Mouse (Mus musculus): Measurements from ENCODE around the gene Ccdc182. TPM values are rescaled to one million over a fixed set of nuclear protein-coding genes. Genes with fewer than 3 reads are reported as not detected.
A peak's percentile ranks its signal among the peaks of the same experiment; 100 is the strongest.

Ccdc182 gene
- not detected in 2 replicates for polyA plus RNA-seq (2012; ENCODE audit: insufficient read depth, insufficient read length, missing spikeins)

- Histone ChIP-seq H3K27ac (ENCODE audit: insufficient read depth, low read depth, low read length) (no peak within 1 kb of the TSS), H3K4me1 (ENCODE audit: control insufficient read depth, insufficient read depth, low read length) (no peaks in the 10 kb centered on the region), H3K4me3 (ENCODE audit: insufficient read depth, low read length) (no peak within 1 kb of the TSS)
- TF ChIP-seq POLR2A (IDR thresholded peaks at IDR 0.05; ENCODE audit: borderline replicate concordance, low read depth, low read length) (no peak), CTCF (IDR thresholded peaks at IDR 0.05; ENCODE audit: low read depth, low read length) (no peak)
Observed at GRCm38 (mm10) chr11:88293631-88294393, at the start of gene Ccdc182. Gene Ccdc182 (plus strand): TSS chr11:88294058.

- H3K4me1 ChIP-seq (ENCODE audit: control insufficient read depth, insufficient read depth, low read length): 0 out of 2 replicates have a peak, but pooled peaks cover 3% of the 10 kb centered on the region
- TF ChIP-seq CTCF (IDR thresholded peaks at IDR 0.05; ENCODE audit: low read depth, low read length) (no peak), POLR2A (IDR thresholded peaks at IDR 0.05; ENCODE audit: borderline replicate concordance, low read depth, low read length) (no peak)
- H3K27ac ChIP-seq (ENCODE audit: insufficient read depth, low read depth, low read length): no peak overlapping the region
- H3K4me3 ChIP-seq (ENCODE audit: insufficient read depth, low read length): no peak overlapping the region
Observed at GRCm38 (mm10) chr11:88245581-88246170, 48.2 kb upstream of the Ccdc182 start.

- peaks cover 7% of the 10 kb centered on the region for H3K4me1 ChIP-seq (ENCODE audit: control insufficient read depth, insufficient read depth, low read length)
- TF ChIP-seq POLR2A (IDR thresholded peaks at IDR 0.05; ENCODE audit: borderline replicate concordance, low read depth, low read length): no peak
- H3K4me3 ChIP-seq (ENCODE audit: insufficient read depth, low read length): no peak overlapping the region
- no peak overlapping the region for H3K27ac ChIP-seq (ENCODE audit: insufficient read depth, low read depth, low read length)
Observed at GRCm38 (mm10) chr11:88248636-88249035, 45.2 kb upstream of the Ccdc182 start.

- H3K27ac ChIP-seq (ENCODE audit: insufficient read depth, low read depth, low read length): no peak overlapping the region
- H3K4me1 ChIP-seq (ENCODE audit: control insufficient read depth, insufficient read depth, low read length): peaks cover 7% of the 10 kb centered on the region
- no peak for TF ChIP-seq POLR2A (IDR thresholded peaks at IDR 0.05; ENCODE audit: borderline replicate concordance, low read depth, low read length)
- no peak for TF ChIP-seq CTCF (IDR thresholded peaks at IDR 0.05; ENCODE audit: low read depth, low read length)
- no peak overlapping the region for H3K4me3 ChIP-seq (ENCODE audit: insufficient read depth, low read length)
Observed at GRCm38 (mm10) chr11:88250568-88250967, 43.3 kb upstream of the Ccdc182 start.

GRCm38 (mm10) chr11:88251295-88251694 lies 42.6 kb upstream of the Ccdc182 start:
- Histone ChIP-seq H3K4me1 (ENCODE audit: control insufficient read depth, insufficient read depth, low read length) (peaks cover 7% of the 10 kb centered on the region), H3K27ac (ENCODE audit: insufficient read depth, low read depth, low read length) (no peak overlapping the region), H3K4me3 (ENCODE audit: insufficient read depth, low read length) (no peak overlapping the region)
- no peak for TF ChIP-seq POLR2A (IDR thresholded peaks at IDR 0.05; ENCODE audit: borderline replicate concordance, low read depth, low read length)
- TF ChIP-seq CTCF (IDR thresholded peaks at IDR 0.05; ENCODE audit: low read depth, low read length): no peak

GRCm38 (mm10) chr11:88251972-88252766 lies 41.7 kb upstream of the Ccdc182 start:
- TF ChIP-seq POLR2A (IDR thresholded peaks at IDR 0.05; ENCODE audit: borderline replicate concordance, low read depth, low read length): no peak
- TF ChIP-seq CTCF (IDR thresholded peaks at IDR 0.05; ENCODE audit: low read depth, low read length): peak; percentile 93
- Histone ChIP-seq H3K4me1 (ENCODE audit: control insufficient read depth, insufficient read depth, low read length) (peaks cover 7% of the 10 kb centered on the region), H3K27ac (ENCODE audit: insufficient read depth, low read depth, low read length) (no peak overlapping the region), H3K4me3 (ENCODE audit: insufficient read depth, low read length) (no peak overlapping the region)

GRCm38 (mm10) chr11:88252767-88253513 lies 40.9 kb upstream of the Ccdc182 start:
- H3K27ac ChIP-seq (ENCODE audit: insufficient read depth, low read depth, low read length): no peak overlapping the region
- H3K4me3 ChIP-seq (ENCODE audit: insufficient read depth, low read length): no peak overlapping the region
- peaks cover 7% of the 10 kb centered on the region for H3K4me1 ChIP-seq (ENCODE audit: control insufficient read depth, insufficient read depth, low read length)
- TF ChIP-seq CTCF (IDR thresholded peaks at IDR 0.05; ENCODE audit: low read depth, low read length) (no peak), POLR2A (IDR thresholded peaks at IDR 0.05; ENCODE audit: borderline replicate concordance, low read depth, low read length) (no peak)

GRCm38 (mm10) chr11:88253514-88254167 lies 40.2 kb upstream of the Ccdc182 start:
- Histone ChIP-seq H3K4me1 (ENCODE audit: control insufficient read depth, insufficient read depth, low read length) (peaks cover 7% of the 10 kb centered on the region), H3K27ac (ENCODE audit: insufficient read depth, low read depth, low read length) (no peak overlapping the region), H3K4me3 (ENCODE audit: insufficient read depth, low read length) (no peak overlapping the region)
- TF ChIP-seq CTCF (IDR thresholded peaks at IDR 0.05; ENCODE audit: low read depth, low read length): no peak
- TF ChIP-seq POLR2A (IDR thresholded peaks at IDR 0.05; ENCODE audit: borderline replicate concordance, low read depth, low read length): no peak

- Histone ChIP-seq H3K4me3 (ENCODE audit: insufficient read depth, low read length) (no peak overlapping the region), H3K27ac (ENCODE audit: insufficient read depth, low read depth, low read length) (no peak overlapping the region), H3K4me1 (ENCODE audit: control insufficient read depth, insufficient read depth, low read length) (peaks cover 2% of the 10 kb centered on the region)
- TF ChIP-seq POLR2A (IDR thresholded peaks at IDR 0.05; ENCODE audit: borderline replicate concordance, low read depth, low read length) (no peak), CTCF (IDR thresholded peaks at IDR 0.05; ENCODE audit: low read depth, low read length) (no peak)
Observed at GRCm38 (mm10) chr11:88257700-88258099, 36.2 kb upstream of the Ccdc182 start.
